Mouse (Mus musculus): ENCODE results near the gene Tcaim.

- TF ChIP-seq POLR2A (IDR thresholded peaks at IDR 0.05; ENCODE audit: low read depth, low read length): no peak
- no peak for TF ChIP-seq CTCF (conservative IDR thresholded peaks at IDR 0.05; ENCODE audit: insufficient read depth, insufficient read length, low read depth, low read length)
Observed at GRCm38 (mm10) chr9:122807186-122807585, 1.8 kb downstream of the Tcaim start.

Measured in kidney, adult 2 months (tissue).